Comparison of ENCODE assay signal across 8 mouse cellular contexts in genomic region chrX:48343461-48343952, GRCm38 (mm10). TPM values are rescaled to one million over a fixed set of nuclear protein-coding genes. Genes with fewer than 3 reads are reported as not detected.
DNase-seq lines count a peak whose midpoint lies in the region; ATAC-seq lines count a peak whose summit lies in the region.

No protein-coding gene starts in this region.

- intact Hi-C loops in gastrocnemius, postnatal 14 days (cut with DNase I; ENCODE audit: low total_unique reads), result loop anchor here (10.0 kb wide), 1 partner anchor 59 kb away; no protein-coding TSS in a partner anchor
- intact Hi-C loops in left cerebral cortex, postnatal 10 days (cut with DNase I), result no loop called here

- DNase-seq in adrenal gland, adult (ENCODE audit: inconsistent age in 2 of 2, low spot score in 1 of 2), result peak; percentile 93 to 96
- peak; percentile 90 for DNase-seq in embryo, embryonic 10.5 days (ENCODE audit: low spot score)
- DNase-seq in gastrocnemius, postnatal 14 days, result peak; percentile 88
- DNase-seq in left cerebral cortex, postnatal 10 days (ENCODE audit: extremely low spot score in 1 of 2, low spot score in 2 of 2), result peak; percentile 85 to 94
- DNase-seq in right cerebral cortex, postnatal 25 days, result peak; percentile 89
- peak; percentile 84 to 87 for DNase-seq in urinary bladder, postnatal 4 days (ENCODE audit: low spot score in 2 of 2)

- peak; percentile 90 for ATAC-seq in inflammation-experienced regulatory T-cells, adult 6 months
- ATAC-seq in megakaryocyte-erythroid progenitor cell, adult 5-6 weeks (replicated peaks; ENCODE audit: low FRiP score, low TSS enrichment, poor library complexity, severe bottlenecking), result peak; percentile 94

RNA-seq across cellular contexts. Expression of gene Bcorl1, which starts 2.3 kb away (rescaled TPM):
- total RNA-seq in gastrocnemius, postnatal 14 days (2021), result 1 to 10 TPM; 5.5 to 8.4 TPM
- 1 to 10 TPM; 1.2 to 2.1 (median 1.5) TPM for polyA plus RNA-seq in inflammation-experienced regulatory T-cells, adult 6 months (2017; shearing (Covaris generic))
- total RNA-seq in left cerebral cortex, postnatal 10 days (2021), result 10 to 100 TPM; 18.6 to 23.8 TPM
- 14.8 and 16.3 TPM in 2 replicates for total RNA-seq in megakaryocyte-erythroid progenitor cell, adult 5-6 weeks (2014; fragmentation: Nextera tagmentation)
- total RNA-seq in megakaryocyte-erythroid progenitor cell, adult 5-6 weeks (2017), result 3.1 and 3.7 TPM in 2 replicates

Comparison
In these comparisons a context has a peak if more than half of its experiments do, and no peak if none do; other contexts are left out.
1. Peak in every context shown above with its lines: DNase-seq and ATAC-seq.